Mouse (Mus musculus) brain, embryonic 14.5 days (tissue): ENCODE measurements around the gene Tac4.

ENCODE experiments used
- CTCF ChIP-seq: fragments of 200-500 bp; IDR thresholded peaks from 2 replicates; pipeline ENCODE4 v1.5.1; 2012; ENCODE audit warnings: inconsistent platforms, mild to moderate bottlenecking, moderate library complexity, borderline replicate concordance; ENCODE audit not compliant: insufficient read depth, insufficient read length; ENCODE audit errors: extremely low read depth
- POLR2A ChIP-seq: fragments of 200-500 bp; IDR thresholded peaks from 2 replicates; pipeline ENCODE4 v1.6.1; 2012; ENCODE audit warnings: mild to moderate bottlenecking, inconsistent platforms, borderline replicate concordance; ENCODE audit not compliant: poor library complexity, insufficient read depth, insufficient read length, severe bottlenecking; ENCODE audit errors: extremely low read depth

GRCm38 (mm10) chr11:95305600-95305999 is 44.3 kb downstream of the Tac4 start:
- TF ChIP-seq CTCF (peak; percentile 24; the same call in 1 of the 2 replicates), POLR2A (no peak)
